Mouse (Mus musculus): ENCODE results near the gene Cpvl.

GRCm38 (mm10) chr6:53881623-53882022 is 96.8 kb downstream of the Cpvl start:
- TF ChIP-seq EP300 (IDR thresholded peaks at IDR 0.05) (no peak), CTCF (IDR thresholded peaks at IDR 0.05) (no peak)
